Mouse (Mus musculus): ENCODE results near the gene Bcl2l14. TPM values are rescaled to one million over a fixed set of nuclear protein-coding genes. Genes with fewer than 3 reads are reported as not detected.

The Bcl2l14 gene
- polyA plus RNA-seq (2014; fragmentation: Illumina TruSeq; extraction: RNeasy Lipid Tissue Mini Kit (QIAGEN cat#74804); ENCODE audit: low read depth, low replicate concordance): not detected

GRCm38 (mm10) chr6:134396018-134396417, at the start of gene Bcl2l14:
Gene Bcl2l14, plus strand, starts transcription at chr6:134396318.

Other genes with a start within 250 kb of the Bcl2l14 start
- gene Lrp6, start 170.6 kb downstream of the Bcl2l14 start, polyA plus RNA-seq (2014; fragmentation: Illumina TruSeq; extraction: RNeasy Lipid Tissue Mini Kit (QIAGEN cat#74804); ENCODE audit: low read depth, low replicate concordance): 31.0 TPM
- gene Mansc1, start 236.2 kb downstream of the Bcl2l14 start, polyA plus RNA-seq (2014; fragmentation: Illumina TruSeq; extraction: RNeasy Lipid Tissue Mini Kit (QIAGEN cat#74804); ENCODE audit: low read depth, low replicate concordance): 4.1 TPM
- 12.0 TPM for gene Borcs5, start 243.2 kb downstream of the Bcl2l14 start, polyA plus RNA-seq (2014; fragmentation: Illumina TruSeq; extraction: RNeasy Lipid Tissue Mini Kit (QIAGEN cat#74804); ENCODE audit: low read depth, low replicate concordance)

All from heart, adult 10 weeks (tissue).